Mouse (Mus musculus) gastrocnemius, postnatal 36 days (tissue): ENCODE measurements at regions not wholly inside any gene's neighbourhood (a gene's known extent, or its start where the extent isn't known, plus 50 kb on each side); places are given as distances from the start of the nearest gene placed in this dataset.
A peak's percentile ranks its signal among the peaks of the same experiment; 100 is the strongest.

Experiments
- DNase-seq, 2 experiments: peaks; one replicate each; pipeline ENCODE4 v3.0.0; 2022
- intact Hi-C: fragments of 180-260 bp; cut with DNase I; formaldehyde crosslinking; loops from one replicate; pipeline ENCODE4 v1.15.1; 2025

GRCm38 (mm10) chr13:107365766-107366165 lies 343.8 kb upstream of the Kif2a start:
- intact Hi-C loops = no loop called here
- no peak for DNase-seq

- DNase-seq = no peak
- intact Hi-C loops = no loop called here
Observed at GRCm38 (mm10) chr13:107365241-107365640, 343.3 kb upstream of the Kif2a start.

GRCm38 (mm10) chr13:107362806-107363687 lies 341.1 kb upstream of the Kif2a start:
- intact Hi-C loops = no loop called here
- no peak for DNase-seq

- intact Hi-C loops = no loop called here
- no peak for DNase-seq
Observed at GRCm38 (mm10) chr13:107340802-107341364, 319.0 kb upstream of the Kif2a start.

- intact Hi-C loops = no loop called here
- DNase-seq = no peak
Observed at GRCm38 (mm10) chr13:107338111-107338510, 316.2 kb upstream of the Kif2a start.

- intact Hi-C loops = no loop called here
- DNase-seq = no peak
Observed at GRCm38 (mm10) chr13:107337111-107337510, 315.2 kb upstream of the Kif2a start.

GRCm38 (mm10) chr13:107329348-107329747 lies 307.4 kb upstream of the Kif2a start:
- intact Hi-C loops = no loop called here

GRCm38 (mm10) chr13:107325707-107326495 lies 304.0 kb upstream of the Kif2a start:
- intact Hi-C loops = no loop called here
- DNase-seq = peak in 1 of 2 experiments; percentile 4

More at GRCm38 (mm10) chr13:107329348-107329747, 307.4 kb upstream of the Kif2a start:
- no peak for DNase-seq

GRCm38 (mm10) chr13:107314746-107315145 lies 292.8 kb upstream of the Kif2a start:
- no peak for DNase-seq
- intact Hi-C loops = no loop called here

- no peak for DNase-seq
- intact Hi-C loops = no loop called here
Observed at GRCm38 (mm10) chr13:107308958-107309639, 287.2 kb upstream of the Kif2a start.

GRCm38 (mm10) chr13:107308404-107308803 lies 286.5 kb upstream of the Kif2a start:
- intact Hi-C loops = no loop called here
- DNase-seq = no peak

GRCm38 (mm10) chr13:107306958-107307357 lies 285.0 kb upstream of the Kif2a start:
- DNase-seq = no peak
- intact Hi-C loops = no loop called here

- no peak for DNase-seq
- intact Hi-C loops = no loop called here
Observed at GRCm38 (mm10) chr13:107306232-107306631, 284.3 kb upstream of the Kif2a start.

- intact Hi-C loops = no loop called here
- DNase-seq = no peak
Observed at GRCm38 (mm10) chr13:107305738-107306137, 283.8 kb upstream of the Kif2a start.

- no peak for DNase-seq
- intact Hi-C loops = no loop called here
Observed at GRCm38 (mm10) chr13:107303878-107304277, 282.0 kb upstream of the Kif2a start.

GRCm38 (mm10) chr13:107303322-107303721 lies 281.4 kb upstream of the Kif2a start:
- no peak for DNase-seq
- intact Hi-C loops = no loop called here

GRCm38 (mm10) chr13:107300792-107301191 lies 278.9 kb upstream of the Kif2a start:
- intact Hi-C loops = no loop called here
- DNase-seq = no peak

GRCm38 (mm10) chr13:107264581-107264980 lies 242.7 kb upstream of the Kif2a start:
- DNase-seq = no peak
- intact Hi-C loops = no loop called here

- intact Hi-C loops = no loop called here
- no peak for DNase-seq
Observed at GRCm38 (mm10) chr13:107261479-107262050, 239.6 kb upstream of the Kif2a start.

GRCm38 (mm10) chr13:107260274-107260673 lies 238.3 kb upstream of the Kif2a start:
- intact Hi-C loops = no loop called here

More at GRCm38 (mm10) chr13:107260274-107260673, 238.3 kb upstream of the Kif2a start:
- DNase-seq = no peak
